ENCODE assay signal across 10 mouse cellular contexts in the genomic region with DNA sequence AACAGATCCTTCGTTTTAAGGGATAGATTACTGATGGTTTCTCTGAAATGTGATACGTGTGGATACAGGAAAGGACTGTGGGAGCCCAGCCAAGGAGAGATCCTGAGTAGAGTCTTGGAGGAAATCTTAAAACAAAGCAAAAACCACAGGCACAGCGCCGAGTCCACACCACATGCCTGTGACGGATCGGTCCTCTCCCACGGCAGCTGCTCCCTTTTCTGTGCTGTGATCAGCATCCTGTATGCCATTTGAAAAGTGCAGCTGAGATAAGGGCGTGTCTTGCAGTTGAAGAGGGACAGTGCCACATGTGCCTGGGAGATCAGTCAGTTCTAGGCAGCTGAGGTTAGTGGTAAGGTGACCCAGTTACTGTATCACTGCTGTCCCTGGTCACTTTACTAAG. TPM values are rescaled to one million over a fixed set of nuclear protein-coding genes. Genes with fewer than 3 reads are reported as not detected.
DNase-seq lines count a peak whose midpoint lies in the region; ATAC-seq and TF ChIP-seq lines count a peak whose summit lies in the region.
"Had no signal": no experiment of that assay in that cellular context is flagged by ENCODE, and none has a peak within 500 bp of the region (broad histone marks: within the 10 kb centered on the region; RNA-seq: fewer than 3 reads in every experiment).

No protein-coding gene starts in this region.

- TF ChIP-seq CTCF in lung, postnatal 0 days (IDR thresholded peaks at IDR 0.05): no peak

- H3K4me2 ChIP-seq in heart, embryonic 16.5 days (ENCODE audit: low read depth, low read length): no peak overlapping the region
- H3K4me2 ChIP-seq in lung, postnatal 0 days (replicated peaks; ENCODE audit: low read depth, low read length): no peak overlapping the region
- no peak overlapping the region for H3K4me2 ChIP-seq in liver, embryonic 12.5 days

- TF ChIP-seq EP300 in lung, postnatal 0 days (IDR thresholded peaks at IDR 0.05): no peak

- DNase-seq in heart, adult 9 months (ENCODE audit: low spot score in 2 of 2): no peak
- DNase-seq in lung, postnatal 0 days (ENCODE audit: low spot score): peak; percentile 19
- DNase-seq in lung, postnatal 14 days: no peak
- peak; percentile 45 for DNase-seq in thymus, postnatal 14 days
- no peak for DNase-seq in spleen, postnatal 10 days (ENCODE audit: low spot score in 2 of 2)
- no peak for DNase-seq in urinary bladder, adult 18-20 months (ENCODE audit: low spot score in 2 of 2)
- DNase-seq: lung, postnatal 36 days; retina, postnatal 1 day had no signal

- ATAC-seq in heart, embryonic 16.5 days (replicated peaks; ENCODE audit: extremely low read depth, insufficient read depth, low FRiP score): peak; percentile 53
- ATAC-seq in lung, postnatal 0 days: peak; percentile 23; the same call in 1 of the 2 replicates
- ATAC-seq in liver, embryonic 12.5 days: peak; percentile 53; the same call in 1 of the 2 replicates

- WGBS in heart, embryonic 16.5 days: 33% methylated on average over 8 of the region's 8 CpGs
- 36% methylated on average over 8 of the region's 8 CpGs for WGBS in lung, postnatal 0 days
- 49% methylated on average over 8 of the region's 8 CpGs for WGBS in liver, embryonic 12.5 days (ENCODE audit: insufficient replicate concordance)

- H3K9ac ChIP-seq in heart, embryonic 16.5 days (ENCODE audit: low read length): no peak overlapping the region
- no peak overlapping the region for H3K9ac ChIP-seq in lung, postnatal 0 days (replicated peaks; ENCODE audit: low read depth)
- H3K9ac ChIP-seq in liver, embryonic 12.5 days: no peak overlapping the region

- H3K9me3 ChIP-seq in heart, embryonic 16.5 days (replicated peaks; ENCODE audit: control insufficient read depth, low read length): no peaks in the 10 kb centered on the region
- H3K9me3 ChIP-seq in lung, postnatal 0 days (ENCODE audit: low read length): no peaks in the 10 kb centered on the region
- H3K9me3 ChIP-seq in liver, embryonic 12.5 days (replicated peaks): no peaks in the 10 kb centered on the region

- H3K36me3 ChIP-seq in heart, embryonic 16.5 days (ENCODE audit: control insufficient read depth, insufficient read depth): peaks cover 31% of the 10 kb centered on the region
- H3K36me3 ChIP-seq in lung, postnatal 0 days (ENCODE audit: insufficient read depth, low read length): no peaks in the 10 kb centered on the region
- peaks cover 66% of the 10 kb centered on the region for H3K36me3 ChIP-seq in liver, embryonic 12.5 days

- H3K27ac ChIP-seq in heart, embryonic 16.5 days (ENCODE audit: low read length): 0 out of 2 replicates have a peak overlapping the region, but pooled peaks have one; percentile 13
- no peak overlapping the region for H3K27ac ChIP-seq in lung, postnatal 0 days (ENCODE audit: low read length)
- H3K27ac ChIP-seq in liver, embryonic 12.5 days: no peak overlapping the region

- H3K4me1 ChIP-seq in heart, embryonic 16.5 days (ENCODE audit: control insufficient read depth, insufficient read depth, low read length): peaks cover 3% of the 10 kb centered on the region
- H3K4me1 ChIP-seq in lung, postnatal 0 days (ENCODE audit: insufficient read depth, low read depth, low read length): no peaks in the 10 kb centered on the region
- H3K4me1 ChIP-seq in liver, embryonic 12.5 days: peaks cover 4% of the 10 kb centered on the region; the same call in 1 of the 2 replicates

- H3K4me3 ChIP-seq in heart, embryonic 16.5 days (ENCODE audit: low read length): no peak overlapping the region
- no peak overlapping the region for H3K4me3 ChIP-seq in lung, postnatal 0 days (ENCODE audit: low read depth, low read length)
- H3K4me3 ChIP-seq in liver, embryonic 12.5 days: no peak overlapping the region

- H3K27me3 ChIP-seq in heart, embryonic 16.5 days (ENCODE audit: control insufficient read depth, insufficient read depth, low read length): no peaks in the 10 kb centered on the region
- H3K27me3 ChIP-seq in lung, postnatal 0 days (replicated peaks; ENCODE audit: insufficient read depth, low read length): no peaks in the 10 kb centered on the region
- no peaks in the 10 kb centered on the region for H3K27me3 ChIP-seq in liver, embryonic 12.5 days (replicated peaks)

RNA-seq across cellular contexts. Expression of a gene that starts 39.3 kb away (rescaled TPM):
- 9.7 and 9.9 TPM in 2 replicates for polyA plus RNA-seq in heart, embryonic 16.5 days (2015; fragmentation: Nextera tagmentation; extraction: Ambion mirVana)
- polyA plus RNA-seq in lung, postnatal 0 days (2015; fragmentation: Nextera tagmentation; extraction: Ambion mirVana): 6.1 and 6.9 TPM in 2 replicates
- 20.7 and 22.2 TPM in 2 replicates for polyA plus RNA-seq in liver, embryonic 12.5 days (2016; fragmentation: Nextera tagmentation; extraction: Ambion mirVana)

RNA-seq across cellular contexts. Expression of a gene that starts 41.7 kb away (rescaled TPM):
- polyA plus RNA-seq in heart, embryonic 16.5 days (2015; fragmentation: Nextera tagmentation; extraction: Ambion mirVana): 88.1 and 94.7 TPM in 2 replicates
- polyA plus RNA-seq in lung, postnatal 0 days (2015; fragmentation: Nextera tagmentation; extraction: Ambion mirVana): 17.4 and 20.1 TPM in 2 replicates
- 42.5 and 44.1 TPM in 2 replicates for polyA plus RNA-seq in liver, embryonic 12.5 days (2016; fragmentation: Nextera tagmentation; extraction: Ambion mirVana)

Comparison
In these comparisons a context has a peak if more than half of its experiments do, and no peak if none do; other contexts are left out.
1. DNase-seq: peak in lung, postnatal 0 days (single experiment) and thymus, postnatal 14 days (single experiment); none in heart, adult 9 months (0 of 2), lung, postnatal 14 days (single experiment), spleen, postnatal 10 days (0 of 2) and urinary bladder, adult 18-20 months (0 of 2).
2. Peak in every context shown above with its lines, with median percentiles within 50 percentile points of each other: ATAC-seq.